Mouse (Mus musculus) adrenal gland, adult 2 months (tissue): Measurements from ENCODE around the gene Chst15. TPM values are rescaled to one million over a fixed set of nuclear protein-coding genes. Genes with fewer than 3 reads are reported as not detected.
A peak's percentile ranks its signal among the peaks of the same experiment; 100 is the strongest.

Experiments used
- DNase-seq: peaks from one replicate; pipeline ENCODE4 v3.0.0; 2021
- polyA plus RNA-seq: library from polyadenylated mRNA; depleted of rRNA; stranded (reverse); fragments of >200 nt; gene quantifications from 2 replicates; pipeline ENCODE4 v1.2.3, GENCODE M21; 2012
- total RNA-seq, 2 experiments: library from RNA; stranded (reverse); gene quantifications; 2 replicates each; pipeline ENCODE4 v1.2.3; 2021

The Chst15 gene
- total and polyA plus RNA-seq, 3 experiments: 10.4 to 46.2 (median 37.3) TPM

GRCm38 (mm10) chr7:132263186-132263585, 53.8 kb downstream of the Chst15 start:
- DNase-seq: no peak

- no peak for DNase-seq
Observed at GRCm38 (mm10) chr7:132262696-132263095, 54.3 kb downstream of the Chst15 start.

- DNase-seq: no peak
Observed at GRCm38 (mm10) chr7:132261885-132262284, 55.1 kb downstream of the Chst15 start.

- no peak for DNase-seq
Observed at GRCm38 (mm10) chr7:132260632-132261031, 56.4 kb downstream of the Chst15 start.

GRCm38 (mm10) chr7:132258817-132259216, 58.2 kb downstream of the Chst15 start:
- peak; percentile 43 for DNase-seq

- no peak for DNase-seq
Observed at GRCm38 (mm10) chr7:132258216-132258615, 58.8 kb downstream of the Chst15 start.

- DNase-seq: no peak
Observed at GRCm38 (mm10) chr7:132253513-132253912, 63.5 kb downstream of the Chst15 start.

GRCm38 (mm10) chr7:132253078-132253477, 64.0 kb downstream of the Chst15 start:
- DNase-seq: no peak

GRCm38 (mm10) chr7:132249563-132250119, 67.4 kb downstream of the Chst15 start:
- DNase-seq: no peak

GRCm38 (mm10) chr7:132247567-132247966, 69.5 kb downstream of the Chst15 start:
- DNase-seq: no peak

GRCm38 (mm10) chr7:132247091-132247490, 69.9 kb downstream of the Chst15 start:
- no peak for DNase-seq

- DNase-seq: peak; percentile 33
Observed at GRCm38 (mm10) chr7:132245730-132246129, 71.3 kb downstream of the Chst15 start.

- no peak for DNase-seq
Observed at GRCm38 (mm10) chr7:132244637-132245036, 72.4 kb downstream of the Chst15 start.

GRCm38 (mm10) chr7:132243225-132243624, 73.8 kb downstream of the Chst15 start:
- no peak for DNase-seq

- peak; percentile 63 for DNase-seq
Observed at GRCm38 (mm10) chr7:132242617-132243141, 74.3 kb downstream of the Chst15 start.

GRCm38 (mm10) chr7:132238921-132239320, 78.1 kb downstream of the Chst15 start:
- no peak for DNase-seq

GRCm38 (mm10) chr7:132237191-132237590, 79.8 kb downstream of the Chst15 start:
- peak; percentile 42 for DNase-seq

- DNase-seq: no peak
Observed at GRCm38 (mm10) chr7:132236789-132237188, 80.2 kb downstream of the Chst15 start.

GRCm38 (mm10) chr7:132234250-132234649, 82.8 kb downstream of the Chst15 start:
- DNase-seq: no peak

GRCm38 (mm10) chr7:132233732-132234131, 83.3 kb downstream of the Chst15 start:
- DNase-seq: no peak

GRCm38 (mm10) chr7:132232937-132233336, 84.1 kb downstream of the Chst15 start:
- DNase-seq: peak; percentile 79

- DNase-seq: no peak
Observed at GRCm38 (mm10) chr7:132231476-132231875, 85.6 kb downstream of the Chst15 start.

- DNase-seq: no peak
Observed at GRCm38 (mm10) chr7:132230961-132231360, 86.1 kb downstream of the Chst15 start.

- no peak for DNase-seq
Observed at GRCm38 (mm10) chr7:132227075-132227640, 89.9 kb downstream of the Chst15 start.
